Mouse (Mus musculus) Muller cell, postnatal 12 days (primary cell): ENCODE data around the gene Rmdn2.

ENCODE experiments used
- DNase-seq: peaks from one replicate; pipeline ENCODE4 v3.0.0-alpha.2; 2015; ENCODE audit errors: inconsistent ontology term

The Rmdn2 gene

DNA sequence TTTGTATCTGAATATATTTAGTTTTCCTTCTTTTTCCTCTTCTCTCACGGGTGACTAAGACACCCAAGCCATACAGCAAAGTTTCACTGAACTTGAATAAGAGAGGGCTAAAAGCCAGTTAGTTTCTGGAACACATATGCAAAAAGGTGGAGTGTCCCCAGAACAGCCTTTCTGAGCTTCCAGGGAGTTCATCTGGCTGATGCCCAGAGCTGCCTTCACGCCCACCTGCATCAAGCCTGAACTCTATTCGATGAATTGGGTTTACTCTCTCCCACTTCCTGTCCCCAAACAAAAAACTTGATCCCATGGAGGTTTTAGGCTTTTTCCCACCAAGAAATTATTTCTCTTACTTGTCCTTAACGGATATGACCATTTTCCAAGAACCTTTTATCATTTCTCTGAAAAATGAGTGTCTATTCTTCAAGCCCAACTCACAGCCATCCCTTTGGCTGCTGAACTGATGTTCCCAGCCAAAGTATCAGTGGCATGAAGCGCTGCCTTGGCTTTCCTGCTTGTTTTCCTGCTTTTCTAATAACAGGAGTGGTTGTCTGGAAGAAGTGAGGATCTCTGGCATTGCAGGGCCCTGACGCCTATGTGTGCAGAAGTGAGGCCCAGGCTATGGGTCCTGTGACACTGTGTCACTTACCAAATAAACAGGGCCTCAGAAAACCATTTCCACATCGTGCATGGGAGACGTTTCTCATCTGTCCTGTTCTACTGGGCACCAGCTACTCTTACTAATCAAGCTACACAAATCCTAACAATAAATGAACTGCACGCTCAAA, 94.2 kb downstream of the Rmdn2 start:
- DNase-seq = no peak

DNA sequence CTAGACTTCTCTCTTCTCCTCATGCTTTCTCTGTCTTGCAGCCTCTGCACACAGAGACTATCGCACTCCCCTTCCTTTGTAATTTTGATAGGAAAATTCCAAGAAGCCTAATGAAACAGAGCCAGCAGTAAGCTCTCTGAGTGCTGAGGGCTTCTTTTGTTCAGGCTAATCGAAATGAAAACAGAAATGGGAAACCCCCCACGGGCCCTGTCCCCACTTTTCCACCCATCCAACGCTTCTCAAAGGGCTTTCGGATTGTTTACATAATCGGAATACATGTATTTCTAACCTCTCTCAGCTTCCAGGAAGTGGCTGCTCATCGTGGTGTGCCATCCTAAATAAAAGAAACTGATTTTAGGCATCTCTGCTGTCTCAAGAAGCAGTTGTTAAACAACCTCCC, 96.5 kb downstream of the Rmdn2 start:
- peak; percentile 74 for DNase-seq

DNA sequence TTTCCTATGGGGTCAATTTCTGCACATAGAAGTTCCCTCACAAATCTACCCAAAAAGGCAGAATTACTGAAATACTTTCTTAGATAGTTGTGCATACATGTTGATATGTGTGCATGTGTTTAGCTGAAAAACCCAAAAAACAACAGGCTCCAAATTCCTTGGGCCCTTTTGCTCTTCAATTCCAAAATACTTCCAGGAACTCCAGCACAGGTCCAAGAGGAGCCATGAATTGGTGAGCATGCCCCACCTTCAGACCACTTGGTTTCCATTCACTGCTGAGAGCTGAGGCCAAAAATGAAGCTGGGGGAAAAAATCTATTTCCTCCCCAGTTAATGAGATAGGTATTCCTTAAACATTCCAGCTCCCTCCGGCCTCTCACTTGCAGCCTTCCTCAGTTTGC, 98.1 kb downstream of the Rmdn2 start:
- no peak for DNase-seq

DNA sequence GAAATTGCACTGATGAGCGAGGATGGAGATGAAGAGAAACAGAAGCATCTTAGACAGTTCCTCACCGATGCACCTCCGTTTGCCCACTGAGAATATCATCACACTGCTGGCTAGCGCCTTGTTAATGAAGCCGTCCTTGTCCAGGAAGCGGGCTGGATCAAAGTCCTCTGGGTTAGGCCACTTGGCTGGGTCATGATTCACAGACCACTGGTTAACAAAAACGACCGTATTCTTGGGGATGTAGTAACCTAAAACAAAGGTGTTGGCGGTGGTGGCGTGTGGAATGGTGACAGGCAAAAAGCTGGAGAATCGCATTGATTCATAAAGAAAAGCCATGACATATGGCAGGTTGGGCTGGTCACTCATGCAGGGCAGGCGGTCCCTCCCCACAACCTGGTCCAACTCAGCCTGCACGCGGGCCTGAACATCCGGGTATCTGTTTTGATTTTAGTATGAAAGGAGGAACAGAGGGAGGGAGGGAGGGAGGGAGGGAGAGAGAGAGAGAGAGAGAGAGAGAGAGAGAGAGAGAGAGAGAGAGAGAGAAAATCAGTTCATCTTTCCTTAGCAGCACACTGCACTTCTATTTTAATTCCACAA, 98.7 kb downstream of the Rmdn2 start:
- peak; percentile 64 for DNase-seq

DNA sequence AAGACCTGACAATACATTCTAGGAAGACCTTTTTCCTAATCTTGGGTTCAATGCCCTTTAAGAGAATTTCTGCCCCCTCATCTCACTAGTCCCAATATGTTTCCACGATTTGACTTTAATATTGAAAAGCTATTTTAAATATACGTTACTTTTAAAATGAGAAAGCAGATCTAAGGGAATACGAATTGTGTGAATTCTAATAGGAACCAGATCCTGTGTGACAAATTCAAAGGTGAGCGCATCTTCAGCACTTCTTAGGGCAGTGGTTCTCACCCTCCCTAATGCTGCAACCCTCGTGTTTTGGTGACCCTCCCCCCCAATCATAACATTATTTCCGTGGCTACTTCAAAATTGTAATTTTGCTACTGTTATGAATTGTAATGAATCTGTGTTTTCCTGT, 100.3 kb downstream of the Rmdn2 start:
- DNase-seq = no peak

DNA sequence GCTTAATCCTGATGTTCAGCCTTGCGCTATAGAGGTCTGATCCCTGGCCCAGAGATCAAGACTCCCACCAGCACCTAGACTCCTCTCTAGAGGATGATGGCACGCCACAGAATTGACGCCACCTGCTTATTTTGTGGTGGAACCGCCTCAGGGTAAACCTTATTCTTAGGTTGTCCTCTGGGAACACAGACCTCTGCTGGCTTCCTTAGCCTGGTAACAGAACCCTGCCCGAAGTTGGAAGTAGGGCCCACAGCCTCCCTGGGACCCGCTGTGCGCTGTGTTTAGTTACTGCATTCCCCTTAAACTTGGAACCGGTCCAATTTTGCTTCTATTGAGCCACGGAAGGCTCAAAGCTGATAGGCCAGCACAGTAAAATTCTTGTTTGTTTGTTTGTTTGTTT, 100.9 kb downstream of the Rmdn2 start:
- DNase-seq = peak; percentile 51

DNA sequence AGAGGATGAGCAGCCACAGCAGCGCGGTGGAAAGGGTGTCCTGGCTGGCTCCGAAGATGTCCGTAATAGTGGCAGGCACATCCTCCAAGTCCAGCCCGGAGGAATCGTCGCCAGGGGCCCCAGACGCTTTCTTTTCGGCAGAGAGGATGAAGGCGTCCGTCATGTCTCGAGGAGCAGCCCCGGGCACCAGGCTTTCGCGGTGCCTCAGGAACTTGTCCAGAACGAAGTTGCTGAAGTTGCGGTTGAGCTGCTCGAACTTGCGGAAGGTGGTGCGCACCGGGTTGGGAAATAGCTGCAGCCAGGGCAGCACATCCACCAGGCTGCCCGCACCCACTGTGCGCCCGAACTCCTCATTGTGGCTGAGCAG, 101.6 kb downstream of the Rmdn2 start:
- no peak for DNase-seq

DNA sequence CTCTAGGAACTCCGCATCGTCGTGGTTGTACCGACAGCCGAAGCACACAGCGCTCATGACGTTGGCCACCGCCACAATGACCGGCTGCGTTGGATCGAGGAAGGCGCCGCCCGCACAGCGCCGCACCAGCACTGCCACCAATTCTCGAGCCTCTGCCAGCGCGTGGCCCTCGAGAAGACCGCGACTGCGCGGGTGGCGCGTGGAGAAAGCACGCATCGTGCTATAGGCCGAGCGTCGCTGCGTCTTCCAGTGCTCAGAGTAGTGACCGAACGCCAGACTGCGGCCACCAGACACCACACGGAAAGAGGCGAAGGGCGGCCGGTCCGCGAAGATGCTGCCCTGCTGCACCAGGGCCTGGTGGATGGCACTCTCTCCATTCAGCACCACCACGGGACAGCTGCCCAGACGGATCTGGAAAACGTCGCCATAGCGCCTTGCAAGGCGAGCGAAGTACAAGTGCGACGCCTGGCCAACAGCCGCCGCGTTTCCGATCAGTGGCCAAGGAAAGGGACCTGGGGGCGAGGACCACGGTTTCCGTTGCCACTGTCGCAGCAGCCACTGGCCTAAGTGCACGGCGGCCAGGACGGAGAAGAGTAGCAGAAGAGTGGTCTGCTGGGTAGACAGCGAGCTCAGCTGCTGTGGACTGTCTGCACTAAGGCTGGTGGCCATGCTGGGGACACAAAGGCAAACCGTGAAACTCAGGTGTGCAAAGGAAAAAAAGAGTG, 102.1 kb downstream of the Rmdn2 start:
- DNase-seq = peak; percentile 65

DNA sequence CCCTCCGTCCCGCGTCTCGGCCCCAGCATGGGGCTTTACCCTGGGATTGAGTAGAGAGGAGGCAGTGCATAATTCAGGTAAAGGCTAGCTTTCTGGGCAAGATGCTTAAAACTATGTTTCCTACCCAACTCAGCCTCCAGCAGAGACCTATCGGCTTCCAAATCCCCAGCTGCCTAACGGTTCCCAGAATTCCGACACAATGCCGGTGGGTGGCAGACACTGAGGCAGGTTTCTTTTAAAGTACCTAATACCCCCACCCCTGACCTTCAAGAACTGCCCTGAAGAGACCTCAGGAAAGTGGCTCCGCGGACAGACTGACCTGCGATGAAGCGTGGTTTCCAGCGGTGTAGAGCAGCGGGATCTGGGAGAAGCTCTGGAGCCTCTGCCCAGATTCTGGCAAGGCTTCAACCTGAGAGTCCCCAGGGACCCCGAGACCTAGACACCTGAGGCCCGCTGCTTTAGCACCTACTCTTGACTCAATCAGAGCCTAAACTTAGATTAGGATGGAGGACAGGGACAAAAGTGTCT, 102.8 kb downstream of the Rmdn2 start:
- DNase-seq = no peak

DNA sequence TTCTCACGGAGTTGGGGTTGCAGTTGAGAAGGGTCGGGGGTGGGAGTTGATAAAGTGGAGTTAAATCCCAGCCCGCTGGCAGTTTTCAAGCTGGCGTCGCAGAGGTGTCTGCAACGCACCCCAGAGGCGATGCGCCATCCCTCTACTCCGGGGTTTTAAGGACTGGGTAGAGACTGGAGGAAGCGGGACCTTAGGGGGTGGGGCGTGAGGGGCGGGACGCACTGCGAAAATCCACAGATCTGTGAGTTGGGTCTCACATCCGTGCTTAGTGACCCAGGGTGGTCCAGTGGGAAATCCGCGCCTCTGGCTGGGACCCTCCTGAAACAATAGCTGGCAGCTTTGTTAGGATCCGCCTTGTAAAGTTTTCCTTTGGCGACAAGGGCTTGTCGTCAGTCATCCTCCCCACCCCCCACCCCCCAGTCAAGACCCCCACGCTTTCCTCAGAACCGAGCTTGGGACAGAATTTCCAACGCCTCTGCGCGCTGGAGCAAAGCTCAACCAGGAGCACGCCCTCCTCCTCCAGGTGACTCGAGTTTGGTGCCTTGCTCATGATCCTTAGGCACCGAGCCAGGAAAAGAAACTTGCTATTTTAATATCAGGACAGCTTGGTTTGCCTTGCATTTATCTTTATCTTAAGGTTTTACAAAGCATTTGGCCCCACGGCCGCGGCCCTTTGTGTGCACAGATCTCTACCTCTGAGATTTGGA, 103.4 kb downstream of the Rmdn2 start, which contains the start of gene Cyp1b1:
TSS of gene Cyp1b1 (minus strand) at position 131 of the 707 bp plus-strand sequence.
- peak; percentile 75 for DNase-seq

DNA sequence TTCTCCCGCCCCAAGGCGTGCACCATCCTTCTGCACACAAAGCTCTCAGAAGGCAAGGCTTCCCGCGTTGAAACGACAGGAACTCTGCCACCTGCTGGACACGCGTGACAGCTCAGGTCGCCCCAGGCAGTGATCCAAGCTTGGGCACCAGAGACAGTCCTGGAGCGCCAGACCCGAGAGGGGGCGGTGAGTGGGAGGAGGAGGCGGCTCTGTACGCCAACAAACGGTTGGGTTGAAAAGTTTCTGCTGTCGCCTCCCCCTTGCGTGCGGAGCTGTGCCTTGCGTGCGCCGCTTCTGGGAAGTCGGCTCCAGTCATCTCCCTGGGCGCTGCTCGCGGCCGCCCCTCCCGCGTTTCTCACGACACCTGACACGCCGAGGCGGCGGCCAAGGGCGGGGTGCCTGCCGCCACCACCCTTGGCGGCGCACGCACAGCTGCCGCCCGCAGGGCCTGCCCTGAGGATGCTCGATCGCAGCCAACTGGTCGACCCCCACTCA, 104.0 kb downstream of the Rmdn2 start:
- DNase-seq = peak; percentile 95

DNA sequence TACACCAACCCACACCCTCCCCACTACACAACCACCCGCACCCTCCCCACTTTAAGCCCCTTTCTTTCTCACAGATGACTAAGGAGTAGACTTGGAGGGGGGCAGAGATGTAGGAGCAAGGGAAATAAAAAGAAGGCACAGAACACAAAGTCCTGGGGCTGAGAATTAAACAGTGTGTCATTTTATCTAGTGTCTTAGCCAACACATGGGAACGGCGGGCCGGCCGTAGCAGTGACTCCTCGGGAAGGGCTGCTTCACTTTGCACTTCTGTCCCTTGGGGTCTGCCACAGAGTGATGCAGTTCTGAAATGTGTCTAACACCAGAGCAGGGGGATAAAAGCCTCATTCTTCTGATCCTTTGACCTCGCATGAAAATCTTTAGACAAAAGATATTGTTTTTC, 109.0 kb downstream of the Rmdn2 start:
- no peak for DNase-seq

DNA sequence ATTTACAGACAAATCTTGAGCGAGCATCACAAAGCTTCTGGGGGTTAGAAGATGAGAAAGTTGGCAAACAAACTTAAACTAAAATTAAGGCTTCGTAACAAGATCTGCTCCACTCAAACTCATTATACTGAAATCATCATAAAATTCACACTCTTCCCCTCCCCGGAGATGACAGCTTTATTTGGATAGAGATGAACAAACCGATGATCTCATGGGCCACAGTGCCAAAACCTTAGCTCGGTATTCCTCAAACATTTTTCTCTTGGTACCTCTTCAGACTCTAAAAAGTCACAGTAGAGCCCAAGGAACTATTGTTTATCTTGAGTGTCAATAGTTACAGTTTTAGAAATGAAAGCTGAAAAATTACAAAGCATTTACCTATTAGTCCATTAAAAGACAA, 115.0 kb downstream of the Rmdn2 start:
- DNase-seq = no peak

DNA sequence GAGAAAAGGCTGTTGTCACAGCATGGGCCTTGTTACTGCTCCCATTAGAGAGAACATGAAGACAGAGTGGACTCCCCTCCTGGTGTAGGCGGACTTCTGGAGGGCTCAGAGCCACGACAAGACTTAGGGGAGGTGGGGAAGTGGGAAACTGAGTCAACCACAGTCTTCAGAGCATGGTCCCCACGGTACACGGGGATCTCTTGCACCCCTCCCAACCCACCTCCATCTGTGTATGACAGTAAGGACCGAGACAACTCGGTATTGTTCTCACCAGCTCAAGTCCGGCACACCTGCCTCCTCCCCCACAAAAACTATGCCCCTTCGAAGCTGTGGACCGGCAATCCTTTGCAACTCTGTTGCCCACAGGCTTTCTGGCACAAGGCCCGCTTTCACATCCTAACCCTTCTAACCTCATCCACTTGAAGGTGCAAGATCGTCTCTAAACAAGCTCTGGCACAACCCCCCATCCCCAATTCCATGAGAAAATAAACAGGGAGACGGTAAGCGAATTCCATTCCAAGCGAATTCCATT, 116.5 kb downstream of the Rmdn2 start:
- peak; percentile 51 for DNase-seq

DNA sequence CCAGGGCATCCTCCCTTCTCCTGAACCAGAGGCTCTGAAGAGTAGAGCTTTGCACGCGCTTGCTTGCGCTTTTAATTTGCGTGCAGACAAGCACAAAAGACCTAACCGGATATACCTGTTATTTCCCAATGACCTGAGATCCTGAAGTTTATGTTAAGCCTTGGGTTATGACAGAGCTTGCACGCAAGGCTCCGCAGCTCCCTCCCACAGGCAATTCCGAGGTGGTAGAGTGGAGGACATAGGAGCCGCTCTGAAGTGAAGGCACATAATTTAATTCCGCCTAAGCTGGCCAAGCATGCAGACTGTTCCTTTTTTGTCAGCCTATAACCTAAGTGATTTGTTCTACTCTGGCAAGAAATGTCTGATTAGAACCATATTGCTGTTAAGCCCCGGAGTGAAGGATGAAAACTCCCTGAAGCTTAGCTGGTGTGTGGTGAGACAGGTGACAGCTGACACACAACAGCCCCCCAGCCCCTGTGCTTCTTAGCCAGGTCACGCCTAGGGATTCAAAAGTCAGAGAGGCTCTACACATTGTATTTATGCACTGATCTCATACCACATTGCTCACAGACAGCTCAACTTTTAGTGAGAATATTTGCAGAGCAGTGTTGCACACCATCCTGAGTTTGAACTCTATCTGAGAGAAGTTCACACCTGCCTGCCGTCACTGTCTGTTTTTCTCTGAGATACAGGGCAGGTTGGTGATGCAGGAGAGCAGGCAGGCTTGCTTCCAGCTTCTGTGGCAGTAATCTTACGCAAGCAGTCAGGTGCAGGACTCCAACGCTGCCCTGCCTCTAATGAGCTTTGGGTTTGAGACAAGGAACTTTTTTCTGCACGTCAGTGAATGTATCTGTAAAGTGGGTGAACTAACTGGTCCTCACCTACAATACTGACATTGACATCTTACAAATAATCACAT, 117.2 kb downstream of the Rmdn2 start:
- no peak for DNase-seq

DNA sequence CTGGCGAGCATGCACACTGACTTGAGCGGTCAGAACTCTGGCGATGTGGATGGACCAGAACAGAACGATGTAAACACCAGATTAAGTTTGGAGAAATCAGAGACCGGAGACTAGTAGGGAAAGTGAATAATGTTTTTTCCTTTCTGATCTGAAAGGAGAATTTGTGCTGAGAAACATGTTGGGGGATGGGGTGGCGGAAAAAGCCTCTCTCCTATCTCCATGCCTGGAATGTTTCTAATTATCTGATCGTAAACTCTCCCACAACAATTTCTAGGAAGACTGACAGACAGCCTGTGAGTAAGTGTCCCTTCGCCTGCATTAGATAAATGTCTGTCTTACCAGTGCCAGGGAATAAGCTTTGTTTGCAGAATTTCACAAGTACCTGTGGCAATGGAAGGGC, 119.3 kb downstream of the Rmdn2 start:
- DNase-seq = no peak

DNA sequence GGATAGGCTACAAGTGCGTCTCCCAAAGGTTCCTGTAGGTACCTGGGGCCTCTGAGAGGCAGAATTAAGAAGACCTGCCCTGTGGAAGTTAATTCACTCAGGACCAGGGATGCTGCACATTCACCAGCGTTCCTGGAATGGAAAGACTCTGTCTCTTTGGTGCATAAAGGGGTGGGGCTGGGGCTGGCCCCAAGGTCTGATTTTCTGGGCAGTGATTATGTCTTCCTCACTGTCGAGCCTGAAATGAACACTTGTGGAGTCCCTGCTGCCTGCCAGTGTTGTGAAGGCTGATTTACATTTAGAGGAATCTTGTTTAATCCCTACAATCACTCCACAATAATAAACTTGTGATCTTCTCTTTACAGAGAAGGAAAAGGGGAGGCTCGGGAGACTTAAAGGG, 121.4 kb downstream of the Rmdn2 start:
- no peak for DNase-seq

DNA sequence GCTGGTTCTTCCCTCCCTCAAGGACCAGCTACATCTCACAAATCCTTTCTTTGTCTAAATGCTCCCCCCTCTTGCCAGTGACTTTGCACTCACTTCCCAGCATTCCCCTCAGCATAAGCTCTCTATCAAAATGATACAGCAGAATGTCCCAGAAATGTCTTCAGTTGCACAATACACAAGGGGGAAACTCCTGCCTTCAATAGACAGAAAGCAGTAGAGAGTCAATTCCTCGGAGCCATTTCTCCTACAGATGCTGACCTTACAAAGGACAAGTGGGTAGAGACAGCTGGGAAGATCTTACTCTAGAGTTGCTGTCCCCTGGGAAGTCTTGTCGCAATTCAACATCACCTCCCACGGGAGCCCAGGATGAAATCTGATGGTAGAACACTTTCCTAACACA, 125.9 kb downstream of the Rmdn2 start:
- no peak for DNase-seq

DNA sequence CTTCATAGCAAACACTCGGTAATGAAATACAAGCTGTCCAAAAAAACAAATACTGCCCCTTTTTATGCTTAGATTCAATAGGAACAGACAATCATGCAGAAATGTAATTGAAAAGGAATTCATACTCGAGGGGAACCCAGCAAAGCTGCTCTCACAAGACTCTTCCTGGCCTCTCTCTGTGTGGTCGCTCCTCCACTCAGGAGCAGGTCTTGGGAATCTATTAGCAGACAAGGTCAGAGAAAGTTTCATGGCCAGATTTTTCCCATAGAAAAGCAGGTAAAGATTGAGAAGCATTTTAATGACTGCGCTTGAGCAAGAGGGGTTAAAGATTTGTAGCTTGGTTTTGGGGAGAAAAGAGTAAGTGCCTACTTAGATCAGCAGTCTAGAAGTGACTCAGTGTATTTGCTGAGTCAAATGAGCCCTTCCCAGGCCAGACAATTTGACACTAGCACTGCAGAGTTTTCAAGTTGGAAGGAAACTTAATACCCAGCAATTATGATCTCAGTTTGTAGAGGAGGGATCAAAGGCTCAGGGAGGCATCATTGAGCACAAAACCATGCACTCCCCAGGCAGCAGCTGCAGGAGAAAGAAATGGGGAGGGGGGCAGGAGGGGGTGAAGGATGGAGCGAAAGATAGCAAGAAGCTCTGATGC, 127.3 kb downstream of the Rmdn2 start:
- peak; percentile 60 for DNase-seq

DNA sequence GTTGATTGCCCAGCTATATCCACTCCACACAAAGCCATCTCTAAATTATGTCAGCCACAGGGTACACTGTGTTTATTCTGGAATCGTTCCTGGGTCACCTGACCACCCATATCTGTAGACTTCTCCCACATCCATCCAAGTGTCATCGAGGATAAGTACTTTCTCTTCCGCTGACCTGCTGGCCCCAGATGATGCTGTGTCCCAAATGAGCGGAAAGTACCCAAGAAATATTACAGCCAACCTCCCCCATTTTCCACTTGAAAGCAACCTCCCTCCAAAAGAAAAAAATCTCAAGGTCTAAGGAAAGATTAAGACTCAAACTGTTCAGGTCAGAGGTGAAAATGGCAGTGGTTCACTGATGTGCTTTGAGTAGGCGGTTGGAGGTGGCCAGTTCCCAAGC, 131.0 kb downstream of the Rmdn2 start:
- no peak for DNase-seq
